Mouse (Mus musculus) neural tube, embryonic 11.5 days (tissue): ENCODE results near the gene Foxr1. TPM values are rescaled to one million over a fixed set of nuclear protein-coding genes. Genes with fewer than 3 reads are reported as not detected.
A peak's percentile ranks its signal among the peaks of the same experiment; 100 is the strongest.
"Not testable (repeated sequence)": the region's sequence is repeated elsewhere in the genome, so short reads cannot be mapped to it uniquely, and the experiment has no call there.

ENCODE experiments used
- ATAC-seq: fragments of 200-750 bp; cut with Nextera tagmentation; 2 replicates; pipeline ENCODE4 v1.8.0; 2017; ENCODE audit warnings: moderate number of reproducible peaks, mild to moderate bottlenecking, moderate TSS enrichment, moderate library complexity; ENCODE audit not compliant: insufficient read depth, low FRiP score, low TSS enrichment
- DNase-seq: peaks from one replicate; pipeline ENCODE4 v3.0.0-alpha.2; 2015; ENCODE audit warnings: low spot score
- H3K27ac ChIP-seq: fragments of 300-500 bp; sonication (generic); 2 replicates; pipeline ENCODE4 v1.5.1; 2014; ENCODE audit warnings: low read depth, mild to moderate bottlenecking, low read length
- H3K27me3 ChIP-seq: fragments of 300-500 bp; sonication (generic); 2 replicates; pipeline ENCODE4 v1.6.1; 2014; ENCODE audit warnings: mild to moderate bottlenecking, low read length, mixed read lengths; ENCODE audit not compliant: control insufficient read depth, insufficient read depth
- H3K36me3 ChIP-seq: fragments of 300-500 bp; sonication (generic); 2 replicates; pipeline ENCODE4 v1.6.1; 2014; ENCODE audit warnings: mild to moderate bottlenecking, low read length, moderate library complexity, mixed read lengths; ENCODE audit not compliant: control insufficient read depth, insufficient read depth
- H3K4me1 ChIP-seq: fragments of 300-500 bp; sonication (generic); 2 replicates; pipeline ENCODE4 v1.6.1; 2014; ENCODE audit warnings: low read length, mixed read lengths; ENCODE audit not compliant: control insufficient read depth, insufficient read depth
- H3K4me2 ChIP-seq: fragments of 300-500 bp; sonication (generic); 2 replicates; pipeline ENCODE4 v1.6.1; 2014; ENCODE audit warnings: low read depth, mild to moderate bottlenecking, moderate library complexity
- H3K4me3 ChIP-seq: fragments of 300-500 bp; sonication (generic); 2 replicates; pipeline ENCODE4 v1.5.1; 2014; ENCODE audit warnings: low read depth, low read length
- H3K9ac ChIP-seq: fragments of 300-500 bp; sonication (generic); 2 replicates; pipeline ENCODE4 v1.6.1; 2014; ENCODE audit warnings: mild to moderate bottlenecking, low read length
- H3K9me3 ChIP-seq: fragments of 300-500 bp; sonication (generic); 2 replicates; pipeline ENCODE4 v1.6.1; 2016; ENCODE audit warnings: low read length; ENCODE audit not compliant: control insufficient read depth
- WGBS: fragments of 180-500 bp; shearing (Covaris S2); extraction: QIAGEN DNeasy Blood & Tissue Kit; methylation state at CpG from one replicate; pipeline ENCODE4 v1.1.7; 2014; 5-methylcytosine and 5-hydroxymethylcytosine counted together
- polyA plus RNA-seq: library from polyadenylated mRNA; unstranded; fragments of >200 nt; fragmentation: Nextera tagmentation; extraction: Ambion mirVana; gene quantifications from 2 replicates; pipeline ENCODE4 v1.2.1, GENCODE M21; 2014

Gene Foxr1
- polyA plus RNA-seq, 1 experiment from 2014 or later, result not detected

DNA sequence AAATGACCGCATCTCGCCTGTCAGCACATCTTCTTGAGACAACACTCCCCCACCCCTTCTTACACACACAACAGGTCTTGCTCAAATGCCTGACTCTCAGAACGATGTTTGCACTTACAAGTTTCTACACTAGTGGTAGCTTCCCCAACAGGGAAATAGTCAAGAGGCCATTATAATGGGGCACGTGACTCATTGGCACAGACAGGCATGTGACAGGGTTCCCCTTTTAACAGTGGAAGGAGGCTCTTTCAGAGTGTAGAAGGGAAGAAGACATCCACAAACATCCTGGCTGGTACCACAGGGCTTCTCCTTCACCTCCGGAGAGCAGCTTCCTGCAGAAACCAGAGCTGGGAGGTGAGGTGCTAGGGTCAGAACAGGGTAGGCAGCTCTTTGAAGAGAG, 21.0 kb upstream of the Foxr1 start:
- Histone ChIP-seq H3K9ac (no peak overlapping the region), H3K4me1 (peaks cover 12% of the 10 kb centered on the region), H3K27me3 (no peaks in the 10 kb centered on the region), H3K4me3 (no peak overlapping the region), H3K27ac (no peak overlapping the region), H3K36me3 (no peaks in the 10 kb centered on the region), H3K9me3 (no peaks in the 10 kb centered on the region), H3K4me2 (no peak overlapping the region)
- ATAC-seq (no peak), DNase-seq (no peak)
- 82% methylated on average over 5 of the region's 5 CpGs for WGBS

DNA sequence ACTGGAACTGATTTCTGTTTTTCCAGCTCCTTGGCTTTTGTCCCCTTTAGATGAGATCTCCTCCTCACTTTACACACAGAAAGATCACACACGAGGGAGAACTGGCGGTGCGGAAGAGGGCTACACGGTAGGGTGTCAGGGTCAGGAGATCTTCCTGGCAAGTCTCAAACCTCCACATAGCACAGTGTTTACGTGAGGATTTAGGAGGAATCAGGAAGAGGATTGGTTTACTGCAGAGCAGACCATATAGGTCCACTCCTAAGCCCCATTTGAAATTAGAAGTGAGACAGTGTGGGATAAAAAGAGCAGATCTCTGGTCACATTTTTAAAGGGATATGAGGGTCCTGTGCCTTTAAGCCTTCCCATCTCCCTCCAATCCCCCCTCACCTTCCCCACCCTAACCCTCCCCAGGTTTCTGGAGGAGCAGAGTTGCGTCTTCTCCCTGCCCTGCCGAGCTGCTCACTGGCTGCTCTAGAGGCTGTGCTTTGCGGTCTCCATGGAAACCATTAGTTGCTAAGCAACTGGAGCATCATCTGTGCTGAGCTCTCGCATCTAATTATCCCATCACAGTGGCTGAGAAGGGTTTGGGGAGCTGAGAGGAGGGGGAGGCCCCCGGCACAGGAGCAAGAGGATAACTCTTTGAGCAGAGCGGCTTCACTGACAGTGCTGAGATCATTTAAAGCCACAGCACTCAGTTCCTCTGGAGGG, 16.3 kb upstream of the Foxr1 start:
- DNase-seq, result peak; percentile 88
- peak overlapping the region; percentile 25; the same call in 1 of the 2 replicates for H3K4me2 ChIP-seq
- ATAC-seq, result peak; percentile 95
- H3K9ac ChIP-seq, result no peak overlapping the region
- H3K4me3 ChIP-seq, result no peak overlapping the region
- H3K4me1 ChIP-seq, result peaks cover 17% of the 10 kb centered on the region
- H3K27ac ChIP-seq, result peak overlapping the region; percentile 72
- 4% methylated on average over 11 of the region's 11 CpGs for whole genome bisulfite sequencing
- H3K36me3 ChIP-seq, result no peaks in the 10 kb centered on the region
- peaks cover 6% of the 10 kb centered on the region; the same call in 1 of the 2 replicates for H3K27me3 ChIP-seq
- H3K9me3 ChIP-seq, result no peaks in the 10 kb centered on the region

DNA sequence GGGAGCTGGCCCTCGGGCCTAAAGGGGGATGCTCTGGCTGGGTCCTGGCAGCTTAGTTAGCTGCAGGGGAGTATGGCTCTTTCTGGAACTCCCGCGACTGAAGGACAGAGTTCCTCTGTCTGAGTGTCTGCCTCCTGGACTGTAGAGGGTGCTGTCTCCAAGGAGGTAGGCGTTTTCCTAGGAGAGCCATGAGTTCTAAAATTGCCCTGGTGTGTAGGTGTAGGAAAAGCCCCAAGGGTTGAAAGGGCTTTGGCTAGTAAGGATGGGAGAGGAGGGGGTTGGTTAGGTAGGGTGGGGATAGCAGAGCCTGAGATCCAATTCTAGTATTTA, 13.9 kb upstream of the Foxr1 start, which contains the start of gene Upk2:
Upk2 (minus strand) TSS at position 86 of the 330 bp plus-strand sequence.
- Histone ChIP-seq H3K4me2 (no peak within 1 kb of the TSS), H3K4me3 (no peak within 1 kb of the TSS), H3K9me3 (no peaks in the 10 kb centered on the region), H3K36me3 (no peaks in the 10 kb centered on the region), H3K9ac (0 out of 2 replicates have a peak within 1 kb of the TSS, but pooled peaks have one; percentile 22), H3K4me1 (peaks cover 17% of the 10 kb centered on the region), H3K27ac (no peak within 1 kb of the TSS), H3K27me3 (peaks cover 6% of the 10 kb centered on the region; the same call in 1 of the 2 replicates)
- 26% methylated on average over 4 of the region's 4 CpGs for WGBS
- DNase-seq (no peak), ATAC-seq (no peak)

DNA sequence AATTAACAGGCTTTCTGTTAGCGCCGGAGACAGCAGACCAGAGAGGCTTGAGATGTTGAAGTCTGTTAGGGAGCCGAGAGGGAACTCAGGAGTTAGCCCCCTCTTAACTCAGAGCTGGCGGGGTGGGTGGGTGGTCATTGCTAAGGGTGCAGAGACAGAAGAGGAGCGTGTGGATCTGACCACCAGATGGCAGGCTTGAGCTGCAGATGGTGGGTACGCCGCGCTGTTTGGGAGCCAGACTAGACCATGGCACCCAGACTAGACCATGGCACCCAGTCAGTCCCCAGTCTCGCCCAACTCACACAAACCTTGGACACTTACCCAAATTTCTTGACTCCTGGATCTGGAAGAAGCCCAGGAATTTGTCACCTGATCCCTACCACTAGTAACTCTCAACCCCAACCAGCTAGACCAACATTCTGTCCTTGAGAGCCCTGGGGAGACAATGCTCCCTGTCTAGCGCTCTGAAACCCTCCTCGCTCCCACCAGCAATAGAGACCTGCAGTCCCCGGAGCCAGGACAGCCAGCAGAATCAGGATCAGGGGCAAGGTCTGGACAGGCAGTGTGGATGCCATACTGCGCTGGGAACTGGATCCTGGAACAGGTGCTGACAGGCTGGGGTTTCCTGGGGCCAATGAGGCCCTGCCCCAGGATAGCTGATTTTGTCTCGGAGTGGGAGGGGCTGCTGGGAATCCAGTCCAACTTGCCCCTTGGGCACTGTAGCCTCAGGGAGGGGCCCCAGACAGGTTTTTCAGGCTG, 13.4 kb upstream of the Foxr1 start:
- H3K9ac ChIP-seq, result 0 out of 2 replicates have a peak overlapping the region, but pooled peaks have one; percentile 22
- H3K9me3 ChIP-seq, result no peaks in the 10 kb centered on the region
- WGBS, result 10% methylated on average over 14 of the region's 14 CpGs
- no peaks in the 10 kb centered on the region for H3K36me3 ChIP-seq
- H3K27ac ChIP-seq, result no peak overlapping the region
- DNase-seq (peak; percentile 86), ATAC-seq (peak; percentile 58)
- no peak overlapping the region for H3K4me2 ChIP-seq
- no peak overlapping the region for H3K4me3 ChIP-seq
- peaks cover 6% of the 10 kb centered on the region; the same call in 1 of the 2 replicates for H3K27me3 ChIP-seq
- peaks cover 17% of the 10 kb centered on the region for H3K4me1 ChIP-seq

DNA sequence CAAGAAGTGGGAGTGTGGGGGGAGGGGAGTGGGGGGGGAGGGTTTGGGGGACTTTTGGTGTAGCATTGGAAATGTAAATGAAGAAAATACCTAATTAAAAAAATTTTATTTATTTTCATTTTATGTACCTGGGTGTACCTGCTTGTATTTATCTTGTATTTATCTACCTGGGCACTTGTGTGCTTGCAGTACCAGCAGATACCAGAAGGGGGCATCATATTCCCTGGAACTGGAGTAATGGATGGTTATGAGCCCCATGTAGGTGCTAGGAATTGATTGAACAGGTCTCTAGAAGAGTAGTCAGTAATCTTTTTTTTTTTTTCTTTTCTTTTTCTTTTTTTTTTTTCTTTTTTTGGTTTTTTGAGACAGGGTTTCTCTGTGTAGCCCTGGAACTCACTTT, 9.5 kb upstream of the Foxr1 start:
- no peaks in the 10 kb centered on the region for H3K36me3 ChIP-seq
- no peak overlapping the region for H3K9ac ChIP-seq
- no peaks in the 10 kb centered on the region for H3K9me3 ChIP-seq
- peaks cover 6% of the 10 kb centered on the region; the same call in 1 of the 2 replicates for H3K27me3 ChIP-seq
- no peak overlapping the region for H3K4me2 ChIP-seq
- no peak overlapping the region for H3K27ac ChIP-seq
- no peak for ATAC-seq
- no peaks in the 10 kb centered on the region for H3K4me1 ChIP-seq
- no peak for DNase-seq
- H3K4me3 ChIP-seq, result no peak overlapping the region

DNA sequence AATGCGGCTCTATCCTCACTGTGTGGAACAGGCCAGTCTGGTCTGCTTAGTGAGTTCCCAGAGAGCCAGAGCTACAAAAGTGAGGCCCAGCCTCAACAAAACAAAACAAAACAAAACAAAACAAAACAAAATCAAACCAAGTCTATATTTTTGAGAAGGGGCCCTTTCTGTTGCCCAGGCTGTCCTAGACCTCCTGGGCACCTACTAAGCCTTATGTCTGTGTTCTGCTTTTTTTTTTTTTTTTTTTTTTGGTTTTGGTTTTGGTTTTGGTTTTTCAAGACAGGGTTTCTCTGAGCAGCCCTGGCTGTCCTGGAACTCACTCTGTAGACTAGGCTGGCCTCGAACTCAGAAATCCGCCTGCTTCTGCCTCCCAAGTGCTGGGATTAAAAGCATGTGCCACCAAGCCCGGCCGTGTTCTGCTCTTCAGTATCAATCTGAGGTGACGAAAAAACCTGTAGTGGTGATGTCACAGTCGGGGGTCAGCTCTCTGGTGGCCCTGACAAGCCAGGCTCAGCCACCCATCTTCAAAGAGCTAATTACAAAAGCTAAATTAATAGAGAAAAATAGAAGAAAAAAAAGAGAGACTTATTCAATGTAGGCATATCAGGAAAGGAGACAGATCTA, 3.6 kb upstream of the Foxr1 start:
- not testable (repeated sequence) for DNase-seq, H3K9me3 ChIP-seq, H3K4me2 ChIP-seq, ATAC-seq, H3K4me1 ChIP-seq, H3K9ac ChIP-seq, H3K36me3 ChIP-seq, H3K4me3 ChIP-seq, H3K27me3 ChIP-seq, H3K27ac ChIP-seq
- 86% methylated on average over 7 of the region's 7 CpGs for WGBS

DNA sequence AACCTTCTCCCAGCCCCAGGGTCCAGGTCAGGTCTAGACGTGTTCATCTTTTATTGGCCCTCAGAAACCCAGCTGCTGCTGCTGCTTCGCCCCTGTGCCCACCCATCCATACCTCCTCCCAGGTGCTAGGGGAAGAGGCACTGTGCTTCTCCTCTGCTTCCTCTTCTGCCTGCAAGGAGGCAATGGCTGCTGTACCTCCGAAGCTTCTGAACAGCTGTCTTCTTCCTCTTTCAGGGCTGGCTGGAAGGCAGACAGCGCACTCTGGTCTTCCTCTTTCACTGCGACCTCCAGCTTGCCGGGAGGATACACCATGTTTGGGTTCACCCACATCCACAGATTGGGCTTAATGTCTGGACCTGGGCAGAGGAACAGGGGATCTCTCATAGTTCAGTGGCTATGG, 5.2 kb downstream of the Foxr1 start:
- Histone ChIP-seq H3K9ac (no peak overlapping the region), H3K36me3 (no peaks in the 10 kb centered on the region)
- 72% methylated on average over 6 of the region's 6 CpGs for WGBS

DNA sequence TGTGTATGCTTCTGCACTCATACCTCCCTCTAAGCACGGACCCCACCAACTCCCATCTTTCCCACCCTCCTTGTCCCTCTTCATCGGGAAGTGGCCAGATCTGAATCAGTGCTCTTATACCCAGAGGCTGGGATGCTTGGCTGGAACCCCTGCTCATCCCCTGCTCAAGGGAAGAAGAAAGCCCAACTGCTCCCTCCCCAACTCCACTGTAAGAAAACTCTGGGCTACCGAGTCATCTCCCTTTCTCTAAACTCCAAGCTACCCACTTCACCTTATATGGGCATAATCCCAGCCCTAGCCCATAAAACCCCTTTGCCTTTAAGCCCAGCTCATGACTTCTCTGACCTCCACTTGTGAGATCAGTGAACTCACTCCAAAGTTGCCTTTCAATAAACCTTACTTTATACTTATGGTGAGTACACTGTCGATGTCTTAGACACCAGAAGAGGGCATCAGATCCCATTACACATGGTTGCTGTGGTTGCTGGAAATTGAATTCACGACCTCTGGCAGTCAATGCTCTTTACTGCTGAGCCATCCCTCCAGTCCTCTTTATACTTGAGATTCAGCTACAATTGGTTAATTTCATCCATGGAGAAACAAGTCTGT, 8.3 kb downstream of the Foxr1 start:
- ATAC-seq (no peak), DNase-seq (no peak)
- no peaks in the 10 kb centered on the region for H3K36me3 ChIP-seq
- no peak overlapping the region for H3K9ac ChIP-seq
- 49% methylated on average over 5 of the region's 5 CpGs for WGBS
- H3K4me2 ChIP-seq, result no peak overlapping the region
- H3K27me3 ChIP-seq, result no peaks in the 10 kb centered on the region
- no peaks in the 10 kb centered on the region for H3K4me1 ChIP-seq
- H3K27ac ChIP-seq, result no peak overlapping the region
- no peaks in the 10 kb centered on the region for H3K9me3 ChIP-seq
- no peak overlapping the region for H3K4me3 ChIP-seq

More for the DNA sequence above, 5.2 kb downstream of the Foxr1 start:
- ATAC-seq, result no peak
- H3K4me3 ChIP-seq, result no peak overlapping the region
- H3K27ac ChIP-seq, result no peak overlapping the region
- no peak for DNase-seq
- H3K4me2 ChIP-seq, result no peak overlapping the region
- H3K4me1 ChIP-seq, result no peaks in the 10 kb centered on the region
- no peaks in the 10 kb centered on the region for H3K9me3 ChIP-seq
- no peaks in the 10 kb centered on the region for H3K27me3 ChIP-seq
